Mouse (Mus musculus): ENCODE measurements around the gene Psmd3.

Psmd3 gene

GRCm38 (mm10) chr11:98744456-98745019 is 62.2 kb downstream of the Psmd3 start:
- no peak for DNase-seq (ENCODE audit: low spot score in 2 of 2)
